Mouse (Mus musculus): ENCODE results near the gene Rasgef1b. TPM values are rescaled to one million over a fixed set of nuclear protein-coding genes. Genes with fewer than 3 reads are reported as not detected.

Rasgef1b gene
- total and polyA plus RNA-seq, 2 experiments, result 4.0 to 20.4 TPM

DNA sequence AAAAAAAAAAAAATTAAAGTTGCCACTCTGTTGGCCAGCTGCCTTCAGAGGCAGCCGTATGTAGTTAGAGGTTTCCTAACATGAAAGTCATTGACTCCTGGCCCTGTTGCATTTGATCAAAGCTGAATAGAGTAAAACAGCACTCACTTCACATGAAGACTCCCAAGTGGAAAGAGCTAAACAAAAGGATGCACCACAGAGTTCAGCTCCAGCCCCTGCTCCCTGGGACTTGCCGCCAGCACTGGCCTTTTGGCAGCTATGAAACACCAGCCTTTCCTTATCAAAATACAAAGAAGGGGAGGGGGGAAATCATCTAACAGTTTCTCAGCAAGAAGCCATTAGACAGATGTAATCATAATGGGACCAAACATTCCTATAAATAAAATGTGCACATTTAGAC is 8.3 kb downstream of the Rasgef1b start:
- Histone ChIP-seq H3K9ac (ENCODE audit: low read depth, low read length) (no peak overlapping the region), H3K4me3 (ENCODE audit: insufficient read depth, low read depth, low read length) (no peak overlapping the region), H3K79me2 (ENCODE audit: control insufficient read depth, insufficient read depth, low read length) (no peaks in the 10 kb centered on the region), H3K36me3 (ENCODE audit: control insufficient read depth, insufficient read depth, low read length) (no peaks in the 10 kb centered on the region), H3K27me3 (ENCODE audit: control insufficient read depth, insufficient read depth, low read length) (no peaks in the 10 kb centered on the region), H3K4me1 (ENCODE audit: control insufficient read depth, insufficient read depth, low read length) (no peaks in the 10 kb centered on the region), H3K27ac (replicated peaks; ENCODE audit: insufficient read depth, low read depth, low read length) (no peak overlapping the region)
- 82% methylated on average over 2 of the region's 2 CpGs for WGBS
- DNase-seq (ENCODE audit: extremely low read depth, low read depth, low spot score), result no peak
- TF ChIP-seq CTCF (IDR thresholded peaks at IDR 0.05; ENCODE audit: low read depth, low read length) (no peak), POLR2A (IDR thresholded peaks at IDR 0.05; ENCODE audit: extremely low read depth, insufficient read depth, low read length) (no peak)

DNA sequence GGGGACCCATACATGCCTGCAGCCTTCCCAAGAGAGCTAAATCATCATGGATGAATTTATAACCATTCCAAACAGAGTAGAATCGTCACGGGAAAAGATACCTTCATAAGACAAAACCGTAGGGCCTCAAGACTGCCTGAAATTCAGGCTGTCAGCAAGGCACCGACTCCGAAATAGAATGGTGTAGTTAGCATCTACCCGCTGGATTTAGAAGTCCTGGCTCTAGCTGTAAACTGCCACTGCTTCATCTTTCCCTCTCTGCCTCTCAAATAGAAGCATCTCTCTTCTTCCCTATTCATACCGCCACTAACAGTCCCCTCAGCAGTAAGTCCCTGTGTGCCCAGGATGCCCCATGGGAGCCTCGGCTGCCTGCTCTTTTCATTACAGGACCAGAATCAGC is 10.9 kb downstream of the Rasgef1b start:
- Histone ChIP-seq H3K9ac (ENCODE audit: low read depth, low read length) (no peak overlapping the region), H3K36me3 (ENCODE audit: control insufficient read depth, insufficient read depth, low read length) (no peaks in the 10 kb centered on the region), H3K27ac (replicated peaks; ENCODE audit: insufficient read depth, low read depth, low read length) (no peak overlapping the region), H3K4me3 (ENCODE audit: insufficient read depth, low read depth, low read length) (no peak overlapping the region), H3K79me2 (ENCODE audit: control insufficient read depth, insufficient read depth, low read length) (no peaks in the 10 kb centered on the region), H3K27me3 (ENCODE audit: control insufficient read depth, insufficient read depth, low read length) (no peaks in the 10 kb centered on the region), H3K4me1 (ENCODE audit: control insufficient read depth, insufficient read depth, low read length) (no peaks in the 10 kb centered on the region)
- no peak for TF ChIP-seq POLR2A (IDR thresholded peaks at IDR 0.05; ENCODE audit: extremely low read depth, insufficient read depth, low read length)
- no peak for TF ChIP-seq CTCF (IDR thresholded peaks at IDR 0.05; ENCODE audit: low read depth, low read length)
- WGBS, result 84% methylated on average over 8 of the region's 8 CpGs
- DNase-seq (ENCODE audit: extremely low read depth, low read depth, low spot score), result no peak

DNA sequence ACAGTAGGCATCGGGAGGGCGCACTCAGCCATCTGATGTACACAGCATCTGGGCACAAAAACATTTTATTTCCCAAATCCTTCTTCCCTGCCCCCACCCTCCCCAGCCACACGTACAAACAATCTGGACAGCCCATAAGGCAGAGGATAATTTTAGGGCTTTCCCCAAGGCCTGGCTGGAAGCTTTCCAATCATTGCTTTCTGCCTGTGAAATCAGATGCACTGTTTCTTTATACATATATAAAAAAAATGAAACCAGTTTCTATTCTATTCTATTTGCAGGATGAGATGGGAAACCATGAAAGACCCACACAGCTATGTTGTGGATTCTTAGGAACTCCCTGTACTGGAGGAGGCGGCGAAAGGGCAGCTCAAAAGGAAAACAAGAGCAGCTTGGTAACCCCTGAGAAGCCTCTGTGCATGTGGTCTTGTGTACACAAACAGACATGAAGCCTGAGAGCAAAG is 13.6 kb downstream of the Rasgef1b start:
- WGBS, result 67% methylated on average over 5 of the region's 5 CpGs
- H3K36me3 ChIP-seq (ENCODE audit: control insufficient read depth, insufficient read depth, low read length), result no peaks in the 10 kb centered on the region
- H3K27me3 ChIP-seq (ENCODE audit: control insufficient read depth, insufficient read depth, low read length), result no peaks in the 10 kb centered on the region
- H3K9ac ChIP-seq (ENCODE audit: low read depth, low read length), result no peak overlapping the region
- no peaks in the 10 kb centered on the region for H3K79me2 ChIP-seq (ENCODE audit: control insufficient read depth, insufficient read depth, low read length)
- H3K4me3 ChIP-seq (ENCODE audit: insufficient read depth, low read depth, low read length), result no peak overlapping the region
- H3K4me1 ChIP-seq (ENCODE audit: control insufficient read depth, insufficient read depth, low read length), result no peaks in the 10 kb centered on the region
- TF ChIP-seq POLR2A (IDR thresholded peaks at IDR 0.05; ENCODE audit: extremely low read depth, insufficient read depth, low read length), result no peak
- TF ChIP-seq CTCF (IDR thresholded peaks at IDR 0.05; ENCODE audit: low read depth, low read length), result no peak
- DNase-seq (ENCODE audit: extremely low read depth, low read depth, low spot score), result no peak
- H3K27ac ChIP-seq (replicated peaks; ENCODE audit: insufficient read depth, low read depth, low read length), result no peak overlapping the region

DNA sequence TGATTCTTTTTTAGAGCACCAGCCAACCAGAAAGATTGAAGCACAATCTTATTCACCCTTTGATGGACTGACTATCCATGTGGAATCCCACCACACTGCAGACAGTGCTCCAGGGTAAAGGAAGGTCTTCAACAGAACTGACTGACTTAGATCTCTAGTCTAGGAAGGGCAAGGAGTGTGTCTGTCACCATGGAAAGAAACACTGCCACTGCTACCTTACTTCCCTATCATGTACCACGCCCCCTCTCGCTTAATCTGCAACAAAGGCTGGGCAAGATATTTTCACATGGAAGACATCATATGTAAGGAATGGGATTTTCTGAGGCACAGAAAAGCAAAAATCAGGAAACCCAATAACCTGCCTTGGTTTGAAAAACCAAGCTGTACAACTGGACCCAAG is 16.9 kb downstream of the Rasgef1b start:
- H3K27ac ChIP-seq (replicated peaks; ENCODE audit: insufficient read depth, low read depth, low read length), result no peak overlapping the region
- no peaks in the 10 kb centered on the region for H3K36me3 ChIP-seq (ENCODE audit: control insufficient read depth, insufficient read depth, low read length)
- no peaks in the 10 kb centered on the region for H3K4me1 ChIP-seq (ENCODE audit: control insufficient read depth, insufficient read depth, low read length)
- H3K4me3 ChIP-seq (ENCODE audit: insufficient read depth, low read depth, low read length), result no peak overlapping the region
- TF ChIP-seq POLR2A (IDR thresholded peaks at IDR 0.05; ENCODE audit: extremely low read depth, insufficient read depth, low read length) (no peak), CTCF (IDR thresholded peaks at IDR 0.05; ENCODE audit: low read depth, low read length) (no peak)
- no peak overlapping the region for H3K9ac ChIP-seq (ENCODE audit: low read depth, low read length)
- DNase-seq (ENCODE audit: extremely low read depth, low read depth, low spot score), result no peak
- WGBS, result 91% methylated on average over 2 of the region's 2 CpGs
- no peaks in the 10 kb centered on the region for H3K27me3 ChIP-seq (ENCODE audit: control insufficient read depth, insufficient read depth, low read length)
- no peaks in the 10 kb centered on the region for H3K79me2 ChIP-seq (ENCODE audit: control insufficient read depth, insufficient read depth, low read length)

DNA sequence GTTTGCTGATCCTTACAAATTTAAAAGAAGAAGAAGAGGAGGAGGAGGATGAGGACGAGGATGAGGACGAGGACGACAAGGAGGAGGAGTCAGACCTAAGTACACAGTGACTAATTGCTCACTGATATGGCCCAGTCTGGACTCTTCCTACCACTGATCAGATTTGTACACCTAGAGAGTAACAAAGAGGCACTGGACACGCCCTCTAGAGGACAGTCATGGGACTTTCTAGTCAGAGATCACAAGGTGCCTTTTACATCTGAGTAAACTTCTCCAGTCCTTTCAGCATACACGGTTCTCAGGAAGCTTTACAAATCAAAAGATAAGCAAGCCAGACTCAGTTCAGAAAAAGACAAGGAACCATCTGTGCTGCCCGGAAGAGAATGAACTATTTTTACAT is 20.2 kb downstream of the Rasgef1b start:
- H3K4me1 ChIP-seq (ENCODE audit: control insufficient read depth, insufficient read depth, low read length), result no peaks in the 10 kb centered on the region
- TF ChIP-seq POLR2A (IDR thresholded peaks at IDR 0.05; ENCODE audit: extremely low read depth, insufficient read depth, low read length) (no peak), CTCF (IDR thresholded peaks at IDR 0.05; ENCODE audit: low read depth, low read length) (peak; percentile 54)
- no peaks in the 10 kb centered on the region for H3K36me3 ChIP-seq (ENCODE audit: control insufficient read depth, insufficient read depth, low read length)
- WGBS, result 29% methylated on average over 6 of the region's 6 CpGs
- no peak overlapping the region for H3K27ac ChIP-seq (replicated peaks; ENCODE audit: insufficient read depth, low read depth, low read length)
- DNase-seq (ENCODE audit: extremely low read depth, low read depth, low spot score), result peak; percentile 17
- no peak overlapping the region for H3K4me3 ChIP-seq (ENCODE audit: insufficient read depth, low read depth, low read length)
- no peaks in the 10 kb centered on the region; the same call in 1 of the 2 replicates for H3K27me3 ChIP-seq (ENCODE audit: control insufficient read depth, insufficient read depth, low read length)
- H3K9ac ChIP-seq (ENCODE audit: low read depth, low read length), result no peak overlapping the region
- H3K79me2 ChIP-seq (ENCODE audit: control insufficient read depth, insufficient read depth, low read length), result no peaks in the 10 kb centered on the region

DNA sequence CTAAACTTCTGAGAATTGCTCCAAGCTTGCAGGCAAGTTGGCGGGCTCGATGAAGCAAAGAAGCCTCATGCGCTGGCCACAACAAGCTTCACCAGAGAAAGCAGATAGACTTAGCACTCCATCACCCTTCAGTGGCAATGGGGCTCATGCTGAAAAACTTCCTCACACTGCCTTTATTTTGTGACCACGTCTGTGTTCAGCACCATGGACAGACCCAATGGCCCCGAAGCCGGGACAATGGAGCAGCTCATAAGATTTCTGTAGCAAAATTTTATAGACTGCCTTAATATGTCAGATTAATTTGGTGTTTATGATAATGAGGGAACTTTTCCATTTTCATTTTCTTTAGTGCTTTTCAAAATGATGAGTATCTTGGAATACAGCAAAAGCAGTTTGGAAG is 21.6 kb downstream of the Rasgef1b start:
- Histone ChIP-seq H3K9ac (ENCODE audit: low read depth, low read length) (no peak overlapping the region), H3K4me1 (ENCODE audit: control insufficient read depth, insufficient read depth, low read length) (no peaks in the 10 kb centered on the region), H3K79me2 (ENCODE audit: control insufficient read depth, insufficient read depth, low read length) (no peaks in the 10 kb centered on the region), H3K4me3 (ENCODE audit: insufficient read depth, low read depth, low read length) (no peak overlapping the region), H3K36me3 (ENCODE audit: control insufficient read depth, insufficient read depth, low read length) (no peaks in the 10 kb centered on the region), H3K27ac (replicated peaks; ENCODE audit: insufficient read depth, low read depth, low read length) (no peak overlapping the region), H3K27me3 (ENCODE audit: control insufficient read depth, insufficient read depth, low read length) (no peaks in the 10 kb centered on the region; the same call in 1 of the 2 replicates)
- 32% methylated on average over 6 of the region's 6 CpGs for WGBS
- no peak for DNase-seq (ENCODE audit: extremely low read depth, low read depth, low spot score)
- no peak for TF ChIP-seq POLR2A (IDR thresholded peaks at IDR 0.05; ENCODE audit: extremely low read depth, insufficient read depth, low read length)
- no peak for TF ChIP-seq CTCF (IDR thresholded peaks at IDR 0.05; ENCODE audit: low read depth, low read length)

All from liver, adult 2 months (tissue).